Mouse (Mus musculus) lung, adult 2 months (tissue): ENCODE measurements around the gene Opcml.

Experiments
- CTCF ChIP-seq: fragments of 200-500 bp; IDR thresholded peaks from 2 replicates; pipeline ENCODE4 v1.5.1; 2011; ENCODE audit warnings: mild to moderate bottlenecking, low read length, control low read depth; ENCODE audit not compliant: insufficient read depth
- POLR2A ChIP-seq: fragments of 200-500 bp; IDR thresholded peaks from 2 replicates; pipeline ENCODE4 v1.6.1; 2011; ENCODE audit warnings: low read depth, mild to moderate bottlenecking, control low read depth, low read length, borderline replicate concordance; ENCODE audit errors: extremely low read depth

GRCm38 (mm10) chr9:28365160-28365473, 574.5 kb downstream of the Opcml start:
- TF ChIP-seq CTCF, result no peak
- no peak for TF ChIP-seq POLR2A
